Mouse (Mus musculus) adrenal gland, adult 18-20 months (tissue): ENCODE results near the gene Cd8b1. TPM values are rescaled to one million over a fixed set of nuclear protein-coding genes. Genes with fewer than 3 reads are reported as not detected.

Experiments
- DNase-seq, 2 experiments: peaks; one replicate each; pipeline ENCODE4 v3.0.0; 2021 to 2022; ENCODE audit warnings: low spot score in 2 of 2
- total RNA-seq, 2 experiments: library from RNA; stranded (reverse); gene quantifications; 1 replicate in 1 of 2; 2 replicates in 1 of 2; pipeline ENCODE4 v1.2.3; 2021

Gene Cd8b1
- total RNA-seq, 2 experiments from 2014 or later, result 0.61 TPM; not detected in 1

- no peak for DNase-seq
Observed at GRCm38 (mm10) chr6:71348006-71348405, 25.4 kb downstream of the Cd8b1 start.

- DNase-seq, result no peak
Observed at GRCm38 (mm10) chr6:71351201-71351600, 28.6 kb downstream of the Cd8b1 start.

- no peak for DNase-seq
Observed at GRCm38 (mm10) chr6:71352201-71352600, 29.6 kb downstream of the Cd8b1 start.

- no peak for DNase-seq
Observed at GRCm38 (mm10) chr6:71352866-71353427, 30.4 kb downstream of the Cd8b1 start.

GRCm38 (mm10) chr6:71353722-71354121 lies 31.1 kb downstream of the Cd8b1 start:
- no peak for DNase-seq

GRCm38 (mm10) chr6:71357493-71357892 lies 34.9 kb downstream of the Cd8b1 start:
- DNase-seq, result no peak

- DNase-seq, result no peak
Observed at GRCm38 (mm10) chr6:71360221-71360620, 37.6 kb downstream of the Cd8b1 start.

GRCm38 (mm10) chr6:71360751-71361150 lies 38.2 kb downstream of the Cd8b1 start:
- DNase-seq, result no peak

- DNase-seq, result no peak
Observed at GRCm38 (mm10) chr6:71361156-71361670, 38.6 kb downstream of the Cd8b1 start.

GRCm38 (mm10) chr6:71363995-71364394 lies 41.4 kb downstream of the Cd8b1 start:
- DNase-seq, result no peak

GRCm38 (mm10) chr6:71369416-71369815 lies 46.8 kb downstream of the Cd8b1 start:
- DNase-seq, result no peak

GRCm38 (mm10) chr6:71371085-71371605 lies 48.6 kb downstream of the Cd8b1 start:
- DNase-seq, result no peak

GRCm38 (mm10) chr6:71372041-71372720 lies 49.6 kb downstream of the Cd8b1 start:
- DNase-seq, result no peak

- no peak for DNase-seq
Observed at GRCm38 (mm10) chr6:71373249-71373775, 50.7 kb downstream of the Cd8b1 start, which contains the start of gene Cd8a. Gene Cd8a (plus strand): TSS chr6:71373427.

GRCm38 (mm10) chr6:71374311-71374829 lies 51.8 kb downstream of the Cd8b1 start:
- DNase-seq, result no peak

GRCm38 (mm10) chr6:71374921-71375320 lies 52.3 kb downstream of the Cd8b1 start:
- DNase-seq, result no peak

GRCm38 (mm10) chr6:71376711-71377110 lies 54.1 kb downstream of the Cd8b1 start:
- no peak for DNase-seq

- no peak for DNase-seq
Observed at GRCm38 (mm10) chr6:71381654-71382053, 59.1 kb downstream of the Cd8b1 start.
